Mouse (Mus musculus): Measurements from ENCODE around the gene Olfr1281. TPM values are rescaled to one million over a fixed set of nuclear protein-coding genes. Genes with fewer than 3 reads are reported as not detected.
A peak's percentile ranks its signal among the peaks of the same experiment; 100 is the strongest.
"Not testable (repeated sequence)": the region's sequence is repeated elsewhere in the genome, so short reads cannot be mapped to it uniquely, and the experiment has no call there.

Gene Olfr1281
- not detected for total RNA-seq (2021)

DNA sequence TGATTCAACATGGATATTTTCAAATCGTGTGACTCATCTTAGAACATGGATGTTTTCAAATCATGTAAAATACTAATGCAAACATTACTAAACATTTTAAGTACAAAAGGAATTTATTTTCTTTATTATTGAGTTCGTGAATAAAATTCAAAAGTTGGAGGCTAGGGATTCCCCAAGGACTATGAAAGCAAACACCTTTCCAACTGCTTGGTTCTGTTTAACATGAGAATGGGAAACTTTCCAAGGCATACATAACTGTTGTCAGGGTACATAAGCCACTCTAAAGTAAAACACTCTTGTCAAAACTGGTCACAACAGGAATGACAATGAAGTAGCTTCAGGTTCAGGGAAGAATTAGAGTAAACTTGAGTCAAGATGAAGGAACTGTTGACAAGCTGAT lies at the start of gene Olfr1281:
TSS of gene Olfr1281 (plus strand) at position 301 of the 400 bp plus-strand sequence.
- intact Hi-C loops (cut with DNase I), result no loop called here
- DNase-seq (ENCODE audit: low spot score in 2 of 2), result no peak

DNA sequence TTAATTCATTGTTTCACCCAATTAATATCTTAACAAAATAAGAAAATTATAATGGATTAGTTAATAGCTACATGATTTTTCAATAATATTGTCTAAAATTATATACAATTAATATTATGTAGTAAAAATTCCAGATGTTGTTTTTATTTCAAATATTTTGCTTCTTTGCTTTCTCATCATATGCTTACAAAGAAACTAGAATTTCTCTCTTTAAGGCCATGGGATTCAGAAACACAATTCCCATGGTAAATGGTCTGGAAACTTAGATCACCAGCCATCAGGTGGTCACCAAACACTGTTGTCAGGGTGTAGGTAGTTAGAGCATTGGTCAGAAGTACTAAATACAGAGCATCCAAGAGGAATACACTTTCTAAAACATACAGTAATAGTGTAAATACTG lies 36.5 kb upstream of the Olfr1281 start, which contains the start of gene Olfr1278:
TSS of gene Olfr1278 (plus strand) at position 301 of the 400 bp plus-strand sequence.
- intact Hi-C loops (cut with DNase I), result no loop called here
- DNase-seq (ENCODE audit: low spot score in 2 of 2), result no peak

DNA sequence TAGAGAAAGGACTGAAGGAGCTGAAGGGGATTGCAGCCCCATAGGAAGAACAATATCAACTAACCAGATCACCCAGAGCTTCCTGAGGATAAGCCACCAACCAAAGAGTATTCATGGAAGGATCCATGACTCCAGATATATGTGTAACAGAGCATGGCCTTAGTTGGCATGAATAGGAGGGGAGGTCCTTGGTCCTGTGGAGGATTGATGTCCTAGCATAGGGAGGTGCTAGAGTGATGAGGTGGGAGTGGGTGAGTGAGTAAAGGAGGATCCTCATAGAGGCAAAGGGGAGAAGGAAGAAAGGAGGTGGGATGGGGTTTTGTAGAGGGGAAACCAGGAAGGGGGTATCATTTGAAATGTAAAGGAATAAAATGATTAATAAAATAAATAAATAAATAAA lies 27.8 kb upstream of the Olfr1281 start:
- intact Hi-C loops (cut with DNase I), result no loop called here
- DNase-seq (ENCODE audit: low spot score in 2 of 2), result no peak

DNA sequence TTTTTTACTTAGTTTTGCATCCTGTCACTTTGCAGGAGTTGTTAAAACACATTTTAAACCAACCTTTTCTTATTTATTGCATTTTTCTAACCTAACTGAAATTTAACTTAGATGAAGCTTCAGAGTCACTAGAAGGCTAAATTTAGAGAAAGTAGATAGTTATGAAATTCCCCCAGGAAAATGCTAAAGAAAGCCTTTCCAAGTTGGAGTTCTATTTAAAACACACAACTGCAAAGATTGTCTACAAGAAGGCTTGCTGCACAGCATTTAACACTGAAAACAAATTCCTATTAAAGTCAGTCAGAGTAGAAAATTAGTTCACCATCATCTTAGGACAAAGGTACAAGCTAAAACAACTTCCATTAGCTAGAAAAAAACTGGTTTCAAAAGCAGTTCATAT lies 25.9 kb upstream of the Olfr1281 start, which contains the start of gene Olfr1279:
TSS of gene Olfr1279 (plus strand) at position 262 of the 400 bp plus-strand sequence.
- peak in 1 of 2 experiments; percentile 22 for DNase-seq (ENCODE audit: low spot score in 2 of 2)

DNA sequence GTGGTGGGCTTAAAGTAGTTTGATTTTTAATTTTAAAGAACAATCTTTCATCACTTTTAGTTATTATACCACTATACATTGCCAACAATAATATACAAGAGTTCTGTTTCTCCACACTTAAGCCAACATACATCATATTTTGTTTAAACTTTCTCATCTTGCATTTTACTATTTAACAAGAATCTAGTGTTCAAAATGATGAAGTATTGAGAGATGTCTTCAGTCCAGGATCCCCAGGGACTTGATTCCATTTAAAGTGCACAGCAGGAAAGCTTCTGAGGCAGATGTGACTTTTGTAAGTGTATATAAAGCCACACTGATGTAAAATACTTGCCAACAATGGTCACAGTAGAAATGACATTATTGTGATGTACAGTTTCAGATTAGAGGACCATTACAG lies 12.6 kb upstream of the Olfr1281 start, which contains the start of gene Olfr1280:
TSS of gene Olfr1280 (plus strand) at position 301 of the 400 bp plus-strand sequence.
- DNase-seq (ENCODE audit: low spot score in 2 of 2), result no peak
- intact Hi-C loops (cut with DNase I), result no loop called here

More for the DNA sequence above, 25.9 kb upstream of the Olfr1281 start, which contains the start of gene Olfr1279:
- intact Hi-C loops (cut with DNase I), result no loop called here

DNA sequence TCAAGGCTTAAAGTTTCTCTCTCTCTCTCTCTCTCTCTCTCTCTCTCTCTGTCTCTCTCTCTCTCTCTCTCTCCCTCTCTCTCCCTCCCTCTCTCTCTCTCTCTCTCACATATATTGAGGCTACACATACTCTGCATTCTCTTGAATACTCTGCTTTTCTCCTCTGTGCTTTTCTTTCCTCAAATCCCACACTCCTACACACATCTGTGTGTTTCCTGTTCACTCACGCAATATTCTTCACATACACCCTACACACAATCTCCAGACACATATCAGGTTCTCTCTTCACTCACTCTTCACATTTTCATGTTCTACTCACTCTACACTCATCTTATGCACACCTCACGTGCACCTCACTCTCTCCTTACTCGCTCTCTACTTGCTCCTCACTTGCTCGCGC lies 7.4 kb downstream of the Olfr1281 start:
- DNase-seq (ENCODE audit: low spot score in 2 of 2), result peak; percentile 1 to 49
- intact Hi-C loops (cut with DNase I), result not testable (repeated sequence)

DNA sequence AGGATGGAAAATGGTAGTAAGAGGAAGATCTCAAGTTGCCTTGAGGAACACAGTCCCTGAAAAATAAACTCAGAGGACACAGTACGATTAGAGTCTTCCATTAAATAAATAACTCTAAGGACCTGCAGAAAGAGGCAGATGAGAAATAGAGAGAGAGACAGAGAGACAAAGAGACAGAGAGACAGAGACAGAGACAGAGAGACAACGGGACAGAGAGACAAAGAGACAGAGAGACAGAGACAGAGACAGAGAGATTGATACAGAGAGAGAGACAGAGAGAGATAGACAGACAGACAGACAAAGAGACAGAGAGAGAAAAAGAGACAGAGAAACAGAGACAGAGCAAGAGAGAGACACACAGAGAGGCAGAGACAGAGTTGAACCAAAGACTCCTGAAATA lies 9.7 kb downstream of the Olfr1281 start, which contains the start of gene Olfr1282:
TSS of gene Olfr1282 (minus strand) at position 101 of the 400 bp plus-strand sequence.
- no peak for DNase-seq (ENCODE audit: low spot score in 2 of 2)
- intact Hi-C loops (cut with DNase I), result no loop called here

DNA sequence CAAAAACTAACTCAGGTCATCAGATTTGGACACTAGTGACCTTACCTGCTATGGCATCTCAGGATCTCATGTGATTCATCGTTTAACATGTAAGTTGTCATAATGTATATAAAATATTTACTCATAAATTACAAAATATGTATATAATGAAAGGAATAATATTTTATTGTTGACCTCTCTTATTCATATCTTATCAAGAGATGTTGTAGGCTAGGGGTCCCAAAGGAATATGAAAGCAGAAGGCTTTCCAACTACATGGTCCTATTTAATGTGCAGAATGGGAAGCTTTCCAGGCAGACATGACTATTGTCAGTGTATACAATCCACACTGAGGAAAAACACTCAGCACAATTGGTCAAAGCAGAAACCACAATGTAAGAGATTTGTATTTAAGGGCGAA lies 40.2 kb downstream of the Olfr1281 start, which contains the start of gene Olfr1283:
TSS of gene Olfr1283 (plus strand) at position 301 of the 400 bp plus-strand sequence.
- DNase-seq (ENCODE audit: low spot score in 2 of 2), result no peak
- intact Hi-C loops (cut with DNase I), result no loop called here

DNA sequence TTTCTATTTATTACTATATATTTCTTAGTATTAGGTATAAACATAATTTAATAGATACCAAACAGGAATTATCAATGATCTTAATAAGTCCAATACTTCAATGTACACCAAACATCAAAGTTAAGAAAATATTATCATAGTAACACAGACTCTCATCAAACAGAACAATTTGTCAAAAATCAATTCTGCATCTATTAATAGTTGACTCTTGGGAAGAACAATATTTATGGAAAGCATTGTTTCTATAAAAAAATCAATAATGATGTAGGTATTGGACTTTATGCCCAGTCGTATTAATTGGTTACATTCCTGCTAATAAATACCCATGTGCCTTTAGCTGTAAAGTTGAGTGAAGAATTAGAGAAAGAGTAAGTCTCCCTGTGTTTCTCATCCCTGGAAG lies 48.9 kb downstream of the Olfr1281 start, which contains the start of gene Olfr1284:
TSS of gene Olfr1284 (plus strand) at position 301 of the 400 bp plus-strand sequence.
- DNase-seq (ENCODE audit: low spot score in 2 of 2), result no peak
- intact Hi-C loops (cut with DNase I), result no loop called here

Other genes starting within 250 kb of the Olfr1281 start
- not detected for gene Gm13941, start 220.5 kb upstream of the Olfr1281 start, total RNA-seq (2021)
- gene Gm15130, start 173.6 kb upstream of the Olfr1281 start, total RNA-seq (2021), result not detected
- gene 4930430A15Rik, start 96.9 kb upstream of the Olfr1281 start, total RNA-seq (2021), result not detected
- gene Olfr1275, start 91.2 kb upstream of the Olfr1281 start, total RNA-seq (2021), result not detected
- not detected for gene Olfr1276, start 72.0 kb upstream of the Olfr1281 start, total RNA-seq (2021)
- gene Olfr1277, start 52.4 kb upstream of the Olfr1281 start, total RNA-seq (2021), result not detected
- gene Olfr1278, start 36.4 kb upstream of the Olfr1281 start, total RNA-seq (2021), result not detected
- not detected for gene Olfr1279, start 25.9 kb upstream of the Olfr1281 start, total RNA-seq (2021)
- not detected for gene Olfr1280, start 12.5 kb upstream of the Olfr1281 start, total RNA-seq (2021)
- not detected for gene Olfr1282, start 9.6 kb downstream of the Olfr1281 start, total RNA-seq (2021)
- not detected for gene Olfr1283, start 40.3 kb downstream of the Olfr1281 start, total RNA-seq (2021)
- gene Olfr1284, start 49.0 kb downstream of the Olfr1281 start, total RNA-seq (2021), result not detected
- gene Olfr1286, start 96.6 kb downstream of the Olfr1281 start, total RNA-seq (2021), result not detected
- gene Olfr1287, start 122.6 kb downstream of the Olfr1281 start, total RNA-seq (2021), result not detected
- not detected for gene Olfr1288, start 147.6 kb downstream of the Olfr1281 start, total RNA-seq (2021)
- not detected for gene Olfr1289, start 154.3 kb downstream of the Olfr1281 start, total RNA-seq (2021)
- not detected for gene Olfr1290, start 167.3 kb downstream of the Olfr1281 start, total RNA-seq (2021)
- gene Olfr1291-ps1, start 170.7 kb downstream of the Olfr1281 start, total RNA-seq (2021), result not detected
- gene Olfr1293-ps, start 198.7 kb downstream of the Olfr1281 start, total RNA-seq (2021), result not detected
- not detected for gene Olfr1294, start 213.8 kb downstream of the Olfr1281 start, total RNA-seq (2021)
- not detected for gene Olfr1295, start 243.2 kb downstream of the Olfr1281 start, total RNA-seq (2021)